Mouse (Mus musculus) hindbrain, embryonic 14.5 days (tissue): ENCODE results near the gene Gimap7. TPM values are rescaled to one million over a fixed set of nuclear protein-coding genes. Genes with fewer than 3 reads are reported as not detected.

Experiments
- polyA plus RNA-seq: library from polyadenylated mRNA; unstranded; fragments of >200 nt; fragmentation: Nextera tagmentation; extraction: Ambion mirVana; gene quantifications from 2 replicates; pipeline ENCODE4 v1.2.1, GENCODE M21; 2014

The Gimap7 gene
- polyA plus RNA-seq, 1 experiment from 2014 or later: not detected

Other genes starting within 250 kb of the Gimap7 start
- gene Atp6v0e2, start 181.0 kb upstream of the Gimap7 start, polyA plus RNA-seq: 230 and 241 TPM in 2 replicates
- 18.2 and 20.8 TPM in 2 replicates for gene Lrrc61, start 163.8 kb upstream of the Gimap7 start, polyA plus RNA-seq
- 5.2 and 8.2 TPM in 2 replicates for gene Rarres2, start 145.8 kb upstream of the Gimap7 start, polyA plus RNA-seq
- gene Gm45021, start 129.0 kb upstream of the Gimap7 start, polyA plus RNA-seq: not detected in 2 replicates
- gene Repin1, start 124.7 kb upstream of the Gimap7 start, polyA plus RNA-seq: 37.4 and 41.7 TPM in 2 replicates
- gene Gm44965, start 124.7 kb upstream of the Gimap7 start, polyA plus RNA-seq: 0.74 and 0.78 TPM in 2 replicates
- gene Zfp775, start 116.6 kb upstream of the Gimap7 start, polyA plus RNA-seq: 11.8 and 13.6 TPM in 2 replicates
- gene AI854703, start 91.9 kb upstream of the Gimap7 start, polyA plus RNA-seq: 23.1 and 25.7 TPM in 2 replicates
- 0.12 and 0.16 TPM in 2 replicates for gene Gimap8, start 71.4 kb upstream of the Gimap7 start, polyA plus RNA-seq
- 1.2 and 1.6 TPM in 2 replicates for gene Gimap9, start 42.5 kb upstream of the Gimap7 start, polyA plus RNA-seq
- 1.5 and 1.9 TPM in 2 replicates for gene Gimap4, start 34.1 kb upstream of the Gimap7 start, polyA plus RNA-seq
- gene Gimap6, start 10.4 kb upstream of the Gimap7 start, polyA plus RNA-seq: 7.2 and 8.7 TPM in 2 replicates
- gene Gm28053, start within 50 bp of the Gimap7 start, polyA plus RNA-seq: 0.71 TPM in 1 of 2 replicates, not detected in the other
- gene Gimap1, start 20.4 kb downstream of the Gimap7 start, polyA plus RNA-seq: 5.1 and 5.7 TPM in 2 replicates
- 1.7 and 2.1 TPM in 2 replicates for gene Gimap5, start 27.6 kb downstream of the Gimap7 start, polyA plus RNA-seq
- not detected in 2 replicates for gene Gimap3, start 52.2 kb downstream of the Gimap7 start, polyA plus RNA-seq
- gene Tmem176a, start 122.3 kb downstream of the Gimap7 start, polyA plus RNA-seq: 24.0 and 31.3 TPM in 2 replicates
- 115 and 123 TPM in 2 replicates for gene Tmem176b, start 122.9 kb downstream of the Gimap7 start, polyA plus RNA-seq
- gene Aoc1, start 154.3 kb downstream of the Gimap7 start, polyA plus RNA-seq: not detected in 2 replicates
- gene 1600015I10Rik, start 211.3 kb downstream of the Gimap7 start, polyA plus RNA-seq: not detected in 2 replicates